Mouse (Mus musculus): ENCODE measurements around the gene Itgb5. TPM values are rescaled to one million over a fixed set of nuclear protein-coding genes. Genes with fewer than 3 reads are reported as not detected.
A peak's percentile ranks its signal among the peaks of the same experiment; 100 is the strongest.

Itgb5 gene
- polyA plus RNA-seq, 1 experiment: 144 TPM

DNA sequence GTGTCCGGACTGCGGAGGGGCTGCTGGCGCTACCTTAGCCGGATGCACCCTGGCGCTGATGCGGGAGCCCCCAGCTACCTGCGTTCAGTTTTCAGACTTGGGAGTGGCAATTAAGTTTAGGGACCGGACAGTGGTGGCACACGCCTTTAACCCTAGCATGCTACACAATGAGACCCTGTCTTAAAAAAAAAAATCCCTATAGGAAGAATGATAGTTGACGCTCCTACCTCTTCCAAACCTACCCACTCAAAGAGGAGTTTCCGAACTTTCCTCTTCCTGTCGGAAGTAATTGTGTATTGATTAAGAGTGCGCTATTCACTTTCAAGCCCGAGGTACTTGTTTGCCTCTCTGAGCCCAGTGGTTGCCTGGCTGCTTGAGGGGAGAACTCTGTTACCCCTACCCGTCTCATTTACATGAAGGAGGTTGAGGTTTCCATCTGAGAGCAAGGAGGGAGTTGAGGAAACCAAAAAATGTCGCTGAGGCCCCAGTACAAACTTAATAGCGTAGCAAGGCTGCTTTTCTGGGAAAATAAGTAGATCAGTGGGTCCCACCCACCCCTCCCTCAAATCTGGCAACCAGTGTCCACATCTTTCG is 1.1 kb downstream of the Itgb5 start:
- H3K4me3 ChIP-seq (replicated peaks; ENCODE audit: extremely low read depth, low read depth, low read length): peak overlapping the region; percentile 56
- WGBS: 11% methylated on average over 18 of the region's 18 CpGs
- no peak for TF ChIP-seq CTCF (IDR thresholded peaks at IDR 0.05; ENCODE audit: insufficient read depth, low read length)
- no peak for TF ChIP-seq POLR2A (IDR thresholded peaks at IDR 0.05; ENCODE audit: borderline replicate concordance, extremely low read depth, low read depth, low read length)
- no peak for DNase-seq
- peaks cover 10% of the 10 kb centered on the region for H3K4me1 ChIP-seq (ENCODE audit: control insufficient read depth, insufficient read depth, low read length)

DNA sequence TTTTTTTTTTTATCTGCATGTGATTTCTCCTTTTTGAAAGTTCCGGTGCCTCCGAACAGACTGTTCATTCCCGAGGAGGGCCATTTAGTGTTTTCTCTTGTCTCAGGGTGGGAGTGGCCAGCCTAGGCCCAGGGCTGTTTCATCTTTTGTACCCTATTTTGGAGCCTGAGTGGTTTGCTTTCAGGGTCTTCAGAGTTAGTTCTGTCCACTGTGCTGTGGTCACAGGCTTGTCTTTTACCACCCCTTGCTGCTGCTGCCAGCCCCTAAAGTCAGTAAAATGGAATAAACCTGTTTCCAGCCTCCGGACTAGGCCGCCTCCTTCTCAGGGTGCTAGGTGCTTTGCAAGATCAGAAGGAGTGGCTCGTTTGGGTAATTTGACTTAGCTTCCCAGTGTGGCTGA is 2.6 kb downstream of the Itgb5 start:
- no peak overlapping the region for H3K4me3 ChIP-seq (replicated peaks; ENCODE audit: extremely low read depth, low read depth, low read length)
- peaks cover 10% of the 10 kb centered on the region for H3K4me1 ChIP-seq (ENCODE audit: control insufficient read depth, insufficient read depth, low read length)
- 75% methylated on average over 6 of the region's 6 CpGs for WGBS
- no peak for TF ChIP-seq POLR2A (IDR thresholded peaks at IDR 0.05; ENCODE audit: borderline replicate concordance, extremely low read depth, low read depth, low read length)
- TF ChIP-seq CTCF (IDR thresholded peaks at IDR 0.05; ENCODE audit: insufficient read depth, low read length): no peak
- no peak for DNase-seq

- no peak for TF ChIP-seq CTCF (IDR thresholded peaks at IDR 0.05; ENCODE audit: insufficient read depth, low read length)
- no peak for TF ChIP-seq POLR2A (IDR thresholded peaks at IDR 0.05; ENCODE audit: borderline replicate concordance, extremely low read depth, low read depth, low read length)
- peaks cover 10% of the 10 kb centered on the region for H3K4me1 ChIP-seq (ENCODE audit: control insufficient read depth, insufficient read depth, low read length)
- no peak for DNase-seq
- 16% methylated on average over 21 of the region's 21 CpGs for WGBS
- H3K4me3 ChIP-seq (replicated peaks; ENCODE audit: extremely low read depth, low read depth, low read length): no peak overlapping the region
Measured at GRCm38 (mm10) chr16:33832728-33833428, 3.4 kb downstream of the Itgb5 start.

DNA sequence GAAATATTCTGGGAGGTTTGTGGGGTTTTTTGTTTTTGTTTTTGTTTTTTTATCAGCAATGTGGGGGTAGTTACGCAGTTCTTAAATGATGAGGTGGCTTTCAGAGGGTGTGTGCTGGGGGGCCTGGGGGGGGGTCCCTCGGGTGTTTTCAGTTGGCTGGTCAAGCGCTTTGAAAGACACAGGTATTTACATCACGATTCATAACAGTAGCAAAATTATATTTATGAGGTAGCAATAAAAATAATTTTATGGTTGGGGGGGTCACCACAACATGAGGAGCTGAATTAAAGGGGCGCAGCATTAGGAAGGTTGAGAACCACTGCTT is 3.9 kb downstream of the Itgb5 start:
- no peak overlapping the region for H3K4me3 ChIP-seq (replicated peaks; ENCODE audit: extremely low read depth, low read depth, low read length)
- no peak for TF ChIP-seq POLR2A (IDR thresholded peaks at IDR 0.05; ENCODE audit: borderline replicate concordance, extremely low read depth, low read depth, low read length)
- TF ChIP-seq CTCF (IDR thresholded peaks at IDR 0.05; ENCODE audit: insufficient read depth, low read length): no peak
- H3K4me1 ChIP-seq (ENCODE audit: control insufficient read depth, insufficient read depth, low read length): peaks cover 10% of the 10 kb centered on the region
- DNase-seq: no peak
- 22% methylated on average over 5 of the region's 5 CpGs for WGBS

DNA sequence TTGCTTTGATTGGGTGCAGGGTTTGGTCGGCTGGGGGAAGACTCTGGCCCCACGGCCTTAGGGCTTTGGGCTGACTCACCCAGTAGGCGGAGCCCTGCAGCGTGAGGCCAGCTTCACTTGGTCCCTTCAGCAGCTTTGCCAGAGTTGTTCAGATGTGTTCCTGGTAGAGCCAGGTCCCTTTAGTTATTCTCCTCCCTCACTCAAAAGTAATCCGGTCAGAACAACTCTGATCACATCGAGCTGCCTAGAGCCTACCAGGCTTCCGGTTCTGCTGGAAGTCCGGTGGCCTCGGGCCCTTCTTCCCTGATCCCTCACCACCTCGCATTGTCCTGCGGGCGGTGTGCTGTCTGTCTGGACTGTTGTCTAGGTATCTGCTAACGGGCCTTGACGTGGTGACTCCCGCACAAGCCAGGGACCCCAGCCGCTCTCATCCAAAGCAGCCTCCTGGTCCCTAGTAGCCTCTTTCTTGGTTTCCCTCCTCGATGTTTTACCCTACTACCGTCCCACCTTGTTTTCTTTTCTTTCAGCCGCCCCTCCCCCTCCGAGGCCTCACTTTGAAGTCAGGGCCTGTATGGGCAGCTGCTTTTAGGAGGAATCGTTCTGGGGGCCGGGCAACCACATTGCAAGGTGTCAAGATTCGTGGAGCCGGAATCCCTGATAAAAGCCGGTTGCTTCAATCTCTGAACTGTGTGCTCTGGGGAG is 4.5 kb downstream of the Itgb5 start:
- no peak for TF ChIP-seq CTCF (IDR thresholded peaks at IDR 0.05; ENCODE audit: insufficient read depth, low read length)
- TF ChIP-seq POLR2A (IDR thresholded peaks at IDR 0.05; ENCODE audit: borderline replicate concordance, extremely low read depth, low read depth, low read length): no peak
- 15% methylated on average over 25 of the region's 25 CpGs for WGBS
- peak; percentile 40 for DNase-seq
- Histone ChIP-seq H3K4me3 (replicated peaks; ENCODE audit: extremely low read depth, low read depth, low read length) (no peak overlapping the region), H3K4me1 (ENCODE audit: control insufficient read depth, insufficient read depth, low read length) (peaks cover 10% of the 10 kb centered on the region)

- TF ChIP-seq POLR2A (IDR thresholded peaks at IDR 0.05; ENCODE audit: borderline replicate concordance, extremely low read depth, low read depth, low read length) (no peak), CTCF (IDR thresholded peaks at IDR 0.05; ENCODE audit: insufficient read depth, low read length) (no peak)
- H3K4me3 ChIP-seq (replicated peaks; ENCODE audit: extremely low read depth, low read depth, low read length): no peak overlapping the region
- H3K4me1 ChIP-seq (ENCODE audit: control insufficient read depth, insufficient read depth, low read length): peaks cover 7% of the 10 kb centered on the region; the same call in 1 of the 2 replicates
- DNase-seq: no peak
- 59% methylated on average over 3 of the region's 3 CpGs for WGBS
Measured at GRCm38 (mm10) chr16:33836676-33837075, 7.2 kb downstream of the Itgb5 start.

DNA sequence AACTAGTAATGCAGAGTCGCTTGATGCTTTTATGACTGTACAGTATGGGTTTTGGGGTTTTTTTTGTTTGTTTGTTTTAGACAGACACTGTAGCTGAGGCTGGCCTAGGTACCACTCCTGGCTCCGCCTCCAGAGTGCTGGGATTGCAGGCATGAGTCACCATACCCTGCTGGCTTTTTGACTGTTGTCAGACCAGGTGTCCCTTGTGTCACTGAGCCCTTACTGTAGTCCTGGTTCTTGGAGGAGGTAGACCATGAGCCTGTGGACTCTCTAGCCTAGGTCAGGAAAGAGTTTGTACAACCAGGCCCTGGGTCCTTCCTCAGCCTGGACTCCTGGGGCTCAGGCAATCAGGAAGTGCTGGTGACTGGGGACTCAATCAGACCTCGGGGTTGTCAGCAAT is 7.7 kb downstream of the Itgb5 start:
- TF ChIP-seq POLR2A (IDR thresholded peaks at IDR 0.05; ENCODE audit: borderline replicate concordance, extremely low read depth, low read depth, low read length) (no peak), CTCF (IDR thresholded peaks at IDR 0.05; ENCODE audit: insufficient read depth, low read length) (no peak)
- no peak overlapping the region for H3K4me3 ChIP-seq (replicated peaks; ENCODE audit: extremely low read depth, low read depth, low read length)
- H3K4me1 ChIP-seq (ENCODE audit: control insufficient read depth, insufficient read depth, low read length): peaks cover 5% of the 10 kb centered on the region; the same call in 1 of the 2 replicates
- 61% methylated on average over 3 of the region's 3 CpGs for WGBS
- DNase-seq: no peak

DNA sequence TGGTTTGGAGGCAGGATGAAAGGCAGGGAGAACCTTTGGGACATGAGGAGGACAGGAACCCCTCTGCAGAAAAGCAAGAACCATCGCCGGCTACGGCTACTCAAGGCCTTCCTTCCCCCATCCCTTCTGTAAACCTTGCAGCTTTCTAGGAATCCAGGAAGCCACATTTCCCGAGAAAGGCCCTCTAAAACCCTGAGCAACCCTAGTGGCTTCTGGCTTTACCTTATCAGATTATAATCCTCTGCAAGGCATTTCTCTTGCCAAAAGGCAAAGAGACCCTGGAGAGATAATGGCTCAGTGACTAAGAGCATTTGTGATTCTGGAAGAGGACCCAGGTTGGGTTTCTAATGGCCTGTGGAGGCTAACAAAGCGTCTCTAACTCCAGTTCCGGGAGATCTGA is 11.2 kb downstream of the Itgb5 start:
- H3K4me3 ChIP-seq (replicated peaks; ENCODE audit: extremely low read depth, low read depth, low read length): no peak overlapping the region
- TF ChIP-seq POLR2A (IDR thresholded peaks at IDR 0.05; ENCODE audit: borderline replicate concordance, extremely low read depth, low read depth, low read length) (no peak), CTCF (IDR thresholded peaks at IDR 0.05; ENCODE audit: insufficient read depth, low read length) (no peak)
- WGBS: 51% methylated on average over 6 of the region's 6 CpGs
- no peak for DNase-seq
- H3K4me1 ChIP-seq (ENCODE audit: control insufficient read depth, insufficient read depth, low read length): no peaks in the 10 kb centered on the region

GRCm38 (mm10) chr16:33842081-33842880 is 12.8 kb downstream of the Itgb5 start:
- Histone ChIP-seq H3K4me1 (ENCODE audit: control insufficient read depth, insufficient read depth, low read length) (no peaks in the 10 kb centered on the region), H3K4me3 (replicated peaks; ENCODE audit: extremely low read depth, low read depth, low read length) (no peak overlapping the region)
- DNase-seq: no peak
- 74% methylated on average over 12 of the region's 12 CpGs for WGBS
- TF ChIP-seq CTCF (IDR thresholded peaks at IDR 0.05; ENCODE audit: insufficient read depth, low read length) (no peak), POLR2A (IDR thresholded peaks at IDR 0.05; ENCODE audit: borderline replicate concordance, extremely low read depth, low read depth, low read length) (no peak)

All from lung, adult 2 months (tissue).